Mouse (Mus musculus) neural tube, embryonic 14.5 days (tissue): ENCODE results near the gene Myadm. TPM values are rescaled to one million over a fixed set of nuclear protein-coding genes. Genes with fewer than 3 reads are reported as not detected.
A peak's percentile ranks its signal among the peaks of the same experiment; 100 is the strongest.

Experiments
- ATAC-seq: fragments of 200-750 bp; cut with Nextera tagmentation; 2 replicates; pipeline ENCODE4 v1.8.0; 2017; ENCODE audit warnings: low read depth, mild to moderate bottlenecking, moderate TSS enrichment, moderate library complexity
- H3K27ac ChIP-seq: fragments of 300-500 bp; sonication (generic); 2 replicates; pipeline ENCODE4 v1.5.1; 2014; ENCODE audit warnings: low read depth, mild to moderate bottlenecking, control low read depth, low read length, moderate library complexity, mixed read lengths
- H3K27me3 ChIP-seq: fragments of 300-500 bp; sonication (generic); 2 replicates; pipeline ENCODE4 v1.6.1; 2014; ENCODE audit warnings: low read length; ENCODE audit not compliant: control insufficient read depth, insufficient read depth
- H3K36me3 ChIP-seq: fragments of 300-500 bp; sonication (generic); 2 replicates; pipeline ENCODE4 v1.6.1; 2014; ENCODE audit warnings: low read length, mixed read lengths; ENCODE audit not compliant: control insufficient read depth, insufficient read depth
- H3K4me1 ChIP-seq: fragments of 300-500 bp; sonication (generic); 2 replicates; pipeline ENCODE4 v1.6.1; 2014; ENCODE audit warnings: low read length; ENCODE audit not compliant: control insufficient read depth, insufficient read depth
- H3K4me2 ChIP-seq: fragments of 300-500 bp; sonication (generic); 2 replicates; pipeline ENCODE4 v1.6.1; 2014; ENCODE audit warnings: mild to moderate bottlenecking, low read depth, low read length, control low read depth
- H3K4me3 ChIP-seq: fragments of 300-500 bp; sonication (generic); 2 replicates; pipeline ENCODE4 v1.5.1; 2014; ENCODE audit warnings: low read depth, low read length, control low read depth, mixed read lengths
- H3K9ac ChIP-seq: fragments of 300-500 bp; sonication (generic); replicated peaks from 2 replicates; pipeline ENCODE4 v1.6.1; 2014; ENCODE audit warnings: low read depth, mild to moderate bottlenecking, control low read depth, low read length, mixed read lengths
- H3K9me3 ChIP-seq: fragments of 300-500 bp; sonication (generic); 2 replicates; pipeline ENCODE4 v1.6.1; 2016; ENCODE audit warnings: low read length; ENCODE audit not compliant: control insufficient read depth
- WGBS: fragments of 180-500 bp; shearing (Covaris S2); extraction: QIAGEN DNeasy Blood & Tissue Kit; methylation state at CpG from one replicate; pipeline ENCODE4 v1.1.7; 2014; 5-methylcytosine and 5-hydroxymethylcytosine counted together
- polyA plus RNA-seq: library from polyadenylated mRNA; unstranded; fragments of >200 nt; fragmentation: Nextera tagmentation; extraction: Ambion mirVana; gene quantifications from 2 replicates; pipeline ENCODE4 v1.2.1, GENCODE M21; 2014

Myadm gene
- polyA plus RNA-seq, 1 experiment from 2014 or later: 39.2 TPM

- no peak for ATAC-seq
- H3K27ac ChIP-seq: no peak overlapping the region
- no peak overlapping the region for H3K9ac ChIP-seq
- no peaks in the 10 kb centered on the region for H3K4me1 ChIP-seq
- no peaks in the 10 kb centered on the region for H3K36me3 ChIP-seq
- H3K9me3 ChIP-seq: no peaks in the 10 kb centered on the region
- H3K4me3 ChIP-seq: no peak overlapping the region
- WGBS: 91% methylated on average over 1 of the region's 1 CpGs
- no peak overlapping the region for H3K4me2 ChIP-seq
- no peaks in the 10 kb centered on the region for H3K27me3 ChIP-seq
Observed at GRCm38 (mm10) chr7:3323826-3324225, 34.9 kb downstream of the Myadm start.

DNA sequence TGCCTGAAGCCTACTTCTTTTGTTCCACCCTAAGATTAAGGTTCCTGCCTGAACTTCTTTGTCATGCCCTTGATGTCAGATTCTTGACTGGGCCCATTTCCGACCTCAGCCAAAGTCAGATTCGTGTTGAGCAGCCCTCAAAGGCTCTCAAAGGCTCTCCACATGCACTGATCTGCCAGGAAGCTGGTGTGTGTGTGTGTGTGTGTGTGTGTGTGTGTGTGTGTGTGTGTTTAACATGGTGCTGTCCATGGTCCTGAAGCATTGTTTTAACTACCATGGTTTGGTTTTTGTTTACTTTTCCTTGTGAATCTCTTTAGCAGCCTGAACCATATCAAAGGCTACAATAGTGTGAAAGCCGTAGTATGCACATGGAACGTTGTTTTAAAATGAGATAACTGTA is 39.1 kb downstream of the Myadm start:
- no peak overlapping the region for H3K4me2 ChIP-seq
- H3K4me1 ChIP-seq: no peaks in the 10 kb centered on the region
- H3K27ac ChIP-seq: no peak overlapping the region
- no peaks in the 10 kb centered on the region for H3K27me3 ChIP-seq
- H3K9ac ChIP-seq: no peak overlapping the region
- no peak for ATAC-seq
- H3K4me3 ChIP-seq: no peak overlapping the region
- H3K9me3 ChIP-seq: no peaks in the 10 kb centered on the region
- H3K36me3 ChIP-seq: no peaks in the 10 kb centered on the region
- 76% methylated on average over 4 of the region's 4 CpGs for WGBS

- Histone ChIP-seq H3K4me1 (peaks cover 9% of the 10 kb centered on the region; the same call in 1 of the 2 replicates), H3K4me3 (no peak overlapping the region), H3K36me3 (no peaks in the 10 kb centered on the region), H3K27ac (no peak overlapping the region), H3K4me2 (no peak overlapping the region), H3K27me3 (no peaks in the 10 kb centered on the region), H3K9ac (no peak overlapping the region), H3K9me3 (no peaks in the 10 kb centered on the region)
- WGBS: 21% methylated on average over 31 of the region's 31 CpGs
- ATAC-seq: 0 out of 2 replicates have a peak, but pooled peaks have one; percentile 18
Observed at GRCm38 (mm10) chr7:3329776-3330546, 41.1 kb downstream of the Myadm start.

- H3K4me3 ChIP-seq: no peak overlapping the region
- peak overlapping the region; percentile 79; the same call in 1 of the 2 replicates for H3K4me2 ChIP-seq
- no peak overlapping the region for H3K9ac ChIP-seq
- H3K27me3 ChIP-seq: no peaks in the 10 kb centered on the region
- WGBS: 49% methylated on average over 6 of the region's 6 CpGs
- H3K36me3 ChIP-seq: no peaks in the 10 kb centered on the region
- H3K9me3 ChIP-seq: no peaks in the 10 kb centered on the region
- H3K27ac ChIP-seq: no peak overlapping the region
- H3K4me1 ChIP-seq: peaks cover 9% of the 10 kb centered on the region; the same call in 1 of the 2 replicates
- ATAC-seq: peak; percentile 1; the same call in 1 of the 2 replicates
Observed at GRCm38 (mm10) chr7:3331171-3331570, 42.3 kb downstream of the Myadm start.

GRCm38 (mm10) chr7:3331581-3332223 is 42.8 kb downstream of the Myadm start:
- 1% methylated on average over 26 of the region's 27 CpGs for WGBS

GRCm38 (mm10) chr7:3332224-3332615 is 43.3 kb downstream of the Myadm start:
- peak; percentile 7; the same call in 1 of the 2 replicates for ATAC-seq
- Histone ChIP-seq H3K9ac (peak overlapping the region; percentile 80; the same call in 1 of the 2 replicates), H3K4me3 (peak overlapping the region; percentile 61), H3K4me2 (peak overlapping the region; percentile 79), H3K9me3 (no peaks in the 10 kb centered on the region), H3K4me1 (peaks cover 9% of the 10 kb centered on the region; the same call in 1 of the 2 replicates), H3K27me3 (no peaks in the 10 kb centered on the region), H3K27ac (peak overlapping the region; percentile 84), H3K36me3 (no peaks in the 10 kb centered on the region)
- 1% methylated on average over 4 of the region's 4 CpGs for WGBS

More at GRCm38 (mm10) chr7:3331581-3332223, 42.8 kb downstream of the Myadm start:
- no peaks in the 10 kb centered on the region for H3K9me3 ChIP-seq
- peak overlapping the region; percentile 61 for H3K4me3 ChIP-seq
- H3K4me1 ChIP-seq: peaks cover 9% of the 10 kb centered on the region; the same call in 1 of the 2 replicates
- no peaks in the 10 kb centered on the region for H3K27me3 ChIP-seq
- peak overlapping the region; percentile 84 for H3K27ac ChIP-seq
- no peaks in the 10 kb centered on the region for H3K36me3 ChIP-seq
- H3K4me2 ChIP-seq: peak overlapping the region; percentile 79
- peak; percentile 92 for ATAC-seq
- peak overlapping the region; percentile 43 for H3K9ac ChIP-seq

DNA sequence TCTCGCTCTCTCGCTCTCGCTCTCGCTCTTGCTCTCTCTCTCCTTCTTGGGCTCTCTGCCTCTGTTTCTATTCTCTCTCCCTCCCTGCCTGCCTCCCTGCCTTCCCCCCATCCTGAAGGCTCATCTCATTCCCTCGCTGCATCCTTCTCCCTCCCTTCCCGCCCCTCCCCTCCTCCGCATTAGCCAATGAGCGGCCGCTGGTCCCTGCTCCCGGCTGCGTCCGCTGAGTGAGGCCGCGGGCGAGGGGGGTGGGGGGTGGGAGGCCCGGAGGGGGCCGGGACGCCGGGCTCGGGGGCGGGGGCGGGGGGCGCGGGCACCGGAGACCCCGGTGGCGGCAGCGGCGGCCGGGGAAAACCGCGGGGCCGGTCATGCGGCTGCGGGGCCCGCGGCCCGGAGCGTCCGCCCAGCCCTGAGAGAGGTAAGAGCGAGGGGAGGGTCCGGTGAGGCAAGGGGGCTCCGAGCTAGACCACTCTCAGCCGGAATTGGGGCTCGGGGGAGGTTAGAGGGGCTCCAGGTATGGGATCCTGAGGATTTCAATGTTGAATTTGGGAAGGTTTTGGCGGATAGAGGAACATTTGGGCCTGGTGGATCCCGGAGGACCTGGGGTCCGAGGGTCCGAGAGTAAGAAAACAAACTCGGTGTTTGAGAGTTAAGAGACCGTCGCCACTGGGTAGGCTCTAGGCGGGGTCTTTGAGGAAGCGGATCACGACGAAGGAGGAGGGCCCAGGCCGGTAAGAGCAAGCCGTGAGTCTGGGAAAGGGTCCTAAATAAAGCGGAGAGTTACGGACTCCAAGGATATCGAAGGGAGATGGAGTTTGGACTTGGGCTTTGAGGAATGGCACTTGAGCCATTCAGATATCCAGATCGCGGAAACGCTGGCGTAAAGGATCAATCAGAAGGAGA is 44.0 kb downstream of the Myadm start, which contains the start of gene Cacng7:
Gene Cacng7, plus strand, starts transcription at position 337 of the 903 bp plus-strand sequence.
- under 1% methylated on average over 64 of the region's 65 CpGs for WGBS

GRCm38 (mm10) chr7:3333542-3333941 is 44.7 kb downstream of the Myadm start:
- no peak overlapping the region for H3K27ac ChIP-seq
- no peaks in the 10 kb centered on the region; the same call in 1 of the 2 replicates for H3K36me3 ChIP-seq
- ATAC-seq: no peak
- peaks cover 9% of the 10 kb centered on the region; the same call in 1 of the 2 replicates for H3K4me1 ChIP-seq
- peak overlapping the region; percentile 79 for H3K4me2 ChIP-seq
- peak overlapping the region; percentile 61 for H3K4me3 ChIP-seq
- 4% methylated on average over 5 of the region's 5 CpGs for WGBS
- H3K9me3 ChIP-seq: no peaks in the 10 kb centered on the region
- no peaks in the 10 kb centered on the region for H3K27me3 ChIP-seq
- H3K9ac ChIP-seq: peak overlapping the region; percentile 80

More for the DNA sequence above, 44.0 kb downstream of the Myadm start, which contains the start of gene Cacng7:
- Histone ChIP-seq H3K27me3 (no peaks in the 10 kb centered on the region), H3K9me3 (no peaks in the 10 kb centered on the region), H3K4me1 (peaks cover 9% of the 10 kb centered on the region; the same call in 1 of the 2 replicates), H3K9ac (peak within 1 kb of the TSS; percentile 80), H3K36me3 (no peaks in the 10 kb centered on the region), H3K27ac (peak within 1 kb of the TSS; percentile 84), H3K4me2 (peak within 1 kb of the TSS; percentile 79), H3K4me3 (peak within 1 kb of the TSS; percentile 61)
- ATAC-seq: peak; percentile 81
